Mouse (Mus musculus): ENCODE measurements around the gene Aldh3a1. TPM values are rescaled to one million over a fixed set of nuclear protein-coding genes. Genes with fewer than 3 reads are reported as not detected.
"Not testable (repeated sequence)": the region's sequence is repeated elsewhere in the genome, so short reads cannot be mapped to it uniquely, and the experiment has no call there.

The Aldh3a1 gene
- total RNA-seq (2021): 1 to 10 TPM; 2.1 to 2.6 TPM
- long read RNA-seq, experiment 1, partial matches to known transcripts: 3 of 4 reads
- long read RNA-seq, experiment 1, other reads (novel, unspliced or antisense): 1 of 4 reads
- long read RNA-seq, experiment 2: 0 reads

GRCm38 (mm10) chr11:61207487-61208246, at the start of gene Aldh3a1:
Aldh3a1 (plus strand) TSS chr11:61207537.
- no peak for TF ChIP-seq CTCF (IDR thresholded peaks at IDR 0.05)
- Histone ChIP-seq H3K27ac (no peak within 1 kb of the TSS; the same call in 1 of the 2 replicates), H3K4me3 (no peak within 1 kb of the TSS)
- DNase-seq (ENCODE audit: extremely low spot score in 1 of 2, low spot score in 2 of 2): no peak
- intact Hi-C loops (cut with DNase I): no loop called here

- no peak overlapping the region for H3K27ac ChIP-seq
- intact Hi-C loops (cut with DNase I): no loop called here
- no peak overlapping the region for H3K4me3 ChIP-seq
- TF ChIP-seq CTCF (IDR thresholded peaks at IDR 0.05): no peak
- DNase-seq (ENCODE audit: extremely low spot score in 1 of 2, low spot score in 2 of 2): no peak
Observed at GRCm38 (mm10) chr11:61158141-61158540, 49.2 kb upstream of the Aldh3a1 start.

- no peak overlapping the region for H3K27ac ChIP-seq
- TF ChIP-seq CTCF (IDR thresholded peaks at IDR 0.05): no peak
- no peak overlapping the region for H3K4me3 ChIP-seq
- intact Hi-C loops (cut with DNase I): no loop called here
- DNase-seq (ENCODE audit: extremely low spot score in 1 of 2, low spot score in 2 of 2): no peak
Observed at GRCm38 (mm10) chr11:61159796-61160732, 47.3 kb upstream of the Aldh3a1 start.

GRCm38 (mm10) chr11:61161121-61161520, 46.2 kb upstream of the Aldh3a1 start:
- no peak overlapping the region for H3K27ac ChIP-seq
- intact Hi-C loops (cut with DNase I): no loop called here
- no peak for TF ChIP-seq CTCF (IDR thresholded peaks at IDR 0.05)
- DNase-seq (ENCODE audit: extremely low spot score in 1 of 2, low spot score in 2 of 2): no peak
- no peak overlapping the region for H3K4me3 ChIP-seq

- Histone ChIP-seq H3K27ac (no peak overlapping the region), H3K4me3 (no peak overlapping the region)
- intact Hi-C loops (cut with DNase I): no loop called here
- DNase-seq (ENCODE audit: extremely low spot score in 1 of 2, low spot score in 2 of 2): no peak
- no peak for TF ChIP-seq CTCF (IDR thresholded peaks at IDR 0.05)
Observed at GRCm38 (mm10) chr11:61162776-61163175, 44.6 kb upstream of the Aldh3a1 start.

GRCm38 (mm10) chr11:61163341-61163740, 44.0 kb upstream of the Aldh3a1 start:
- DNase-seq (ENCODE audit: extremely low spot score in 1 of 2, low spot score in 2 of 2): no peak
- H3K27ac ChIP-seq: no peak overlapping the region
- no peak for TF ChIP-seq CTCF (IDR thresholded peaks at IDR 0.05)
- intact Hi-C loops (cut with DNase I): no loop called here
- H3K4me3 ChIP-seq: no peak overlapping the region

GRCm38 (mm10) chr11:61164366-61164765, 43.0 kb upstream of the Aldh3a1 start:
- no peak for TF ChIP-seq CTCF (IDR thresholded peaks at IDR 0.05)
- intact Hi-C loops (cut with DNase I): no loop called here
- DNase-seq (ENCODE audit: extremely low spot score in 1 of 2, low spot score in 2 of 2): no peak
- no peak overlapping the region for H3K4me3 ChIP-seq
- no peak overlapping the region for H3K27ac ChIP-seq

- intact Hi-C loops (cut with DNase I): no loop called here
- DNase-seq (ENCODE audit: extremely low spot score in 1 of 2, low spot score in 2 of 2): no peak
- no peak for TF ChIP-seq CTCF (IDR thresholded peaks at IDR 0.05)
- no peak overlapping the region for H3K27ac ChIP-seq
- H3K4me3 ChIP-seq: no peak overlapping the region
Observed at GRCm38 (mm10) chr11:61164881-61165280, 42.5 kb upstream of the Aldh3a1 start.

GRCm38 (mm10) chr11:61170184-61170583, 37.2 kb upstream of the Aldh3a1 start:
- intact Hi-C loops (cut with DNase I): no loop called here
- Histone ChIP-seq H3K4me3 (no peak overlapping the region), H3K27ac (no peak overlapping the region)
- no peak for TF ChIP-seq CTCF (IDR thresholded peaks at IDR 0.05)
- no peak for DNase-seq (ENCODE audit: extremely low spot score in 1 of 2, low spot score in 2 of 2)

GRCm38 (mm10) chr11:61173477-61173876, 33.9 kb upstream of the Aldh3a1 start:
- DNase-seq (ENCODE audit: extremely low spot score in 1 of 2, low spot score in 2 of 2); intact Hi-C loops (cut with DNase I): not testable (repeated sequence)

GRCm38 (mm10) chr11:61174291-61174820, 33.0 kb upstream of the Aldh3a1 start:
- Histone ChIP-seq H3K4me3 (peak overlapping the region; percentile 81), H3K27ac (peak overlapping the region; percentile 99)
- intact Hi-C loops (cut with DNase I): no loop called here
- TF ChIP-seq CTCF (IDR thresholded peaks at IDR 0.05): peak; percentile 36
- no peak for DNase-seq (ENCODE audit: extremely low spot score in 1 of 2, low spot score in 2 of 2)

More at GRCm38 (mm10) chr11:61173477-61173876, 33.9 kb upstream of the Aldh3a1 start:
- not testable (repeated sequence) for H3K27ac ChIP-seq
- H3K4me3 ChIP-seq: peak overlapping the region; percentile 81

Measured in left cerebral cortex, adult 2 months (tissue).